Mouse (Mus musculus): Measurements from ENCODE around the gene Baiap2.

The Baiap2 gene

GRCm38 (mm10) chr11:119947426-119947825 lies 4.9 kb downstream of the Baiap2 start:
- DNase-seq (ENCODE audit: low spot score in 2 of 2) = no peak

- no peak for DNase-seq (ENCODE audit: low spot score in 2 of 2)
Measured at GRCm38 (mm10) chr11:119947897-119948296, 5.3 kb downstream of the Baiap2 start.

- no peak for DNase-seq (ENCODE audit: low spot score in 2 of 2)
Measured at GRCm38 (mm10) chr11:119948305-119948704, 5.7 kb downstream of the Baiap2 start.

GRCm38 (mm10) chr11:119948803-119949202 lies 6.2 kb downstream of the Baiap2 start:
- DNase-seq (ENCODE audit: low spot score in 2 of 2) = no peak

- no peak for DNase-seq (ENCODE audit: low spot score in 2 of 2)
Measured at GRCm38 (mm10) chr11:119950535-119950934, 8.0 kb downstream of the Baiap2 start.

GRCm38 (mm10) chr11:119951326-119951725 lies 8.8 kb downstream of the Baiap2 start:
- DNase-seq (ENCODE audit: low spot score in 2 of 2) = no peak

- DNase-seq (ENCODE audit: low spot score in 2 of 2) = no peak
Measured at GRCm38 (mm10) chr11:119952429-119953224, 10.1 kb downstream of the Baiap2 start.

- no peak for DNase-seq (ENCODE audit: low spot score in 2 of 2)
Measured at GRCm38 (mm10) chr11:119954233-119954632, 11.7 kb downstream of the Baiap2 start.

- DNase-seq (ENCODE audit: low spot score in 2 of 2) = no peak
Measured at GRCm38 (mm10) chr11:119954749-119955337, 12.3 kb downstream of the Baiap2 start.

GRCm38 (mm10) chr11:119955432-119955831 lies 12.9 kb downstream of the Baiap2 start:
- no peak for DNase-seq (ENCODE audit: low spot score in 2 of 2)

- DNase-seq (ENCODE audit: low spot score in 2 of 2) = no peak
Measured at GRCm38 (mm10) chr11:119956590-119956989, 14.0 kb downstream of the Baiap2 start.

GRCm38 (mm10) chr11:119958856-119959255 lies 16.3 kb downstream of the Baiap2 start:
- no peak for DNase-seq (ENCODE audit: low spot score in 2 of 2)

GRCm38 (mm10) chr11:119959714-119960113 lies 17.2 kb downstream of the Baiap2 start:
- no peak for DNase-seq (ENCODE audit: low spot score in 2 of 2)

GRCm38 (mm10) chr11:119960671-119961070 lies 18.1 kb downstream of the Baiap2 start:
- no peak for DNase-seq (ENCODE audit: low spot score in 2 of 2)

GRCm38 (mm10) chr11:119961511-119961910 lies 18.9 kb downstream of the Baiap2 start:
- DNase-seq (ENCODE audit: low spot score in 2 of 2) = no peak

GRCm38 (mm10) chr11:119965053-119965452 lies 22.5 kb downstream of the Baiap2 start:
- DNase-seq (ENCODE audit: low spot score in 2 of 2) = no peak

- DNase-seq (ENCODE audit: low spot score in 2 of 2) = no peak
Measured at GRCm38 (mm10) chr11:119966294-119966693, 23.7 kb downstream of the Baiap2 start.

- no peak for DNase-seq (ENCODE audit: low spot score in 2 of 2)
Measured at GRCm38 (mm10) chr11:119967401-119967800, 24.8 kb downstream of the Baiap2 start.

GRCm38 (mm10) chr11:119967892-119968291 lies 25.3 kb downstream of the Baiap2 start:
- no peak for DNase-seq (ENCODE audit: low spot score in 2 of 2)

- no peak for DNase-seq (ENCODE audit: low spot score in 2 of 2)
Measured at GRCm38 (mm10) chr11:119970021-119970851, 27.7 kb downstream of the Baiap2 start.

GRCm38 (mm10) chr11:119973789-119974188 lies 31.2 kb downstream of the Baiap2 start:
- DNase-seq (ENCODE audit: low spot score in 2 of 2) = no peak

- DNase-seq (ENCODE audit: low spot score in 2 of 2) = no peak
Measured at GRCm38 (mm10) chr11:119975739-119976501, 33.4 kb downstream of the Baiap2 start.
